Mouse (Mus musculus) liver, adult 2 months (tissue): ENCODE results near the gene Cfd. TPM values are rescaled to one million over a fixed set of nuclear protein-coding genes. Genes with fewer than 3 reads are reported as not detected.
A peak's percentile ranks its signal among the peaks of the same experiment; 100 is the strongest.

Experiments
- DNase-seq: peaks from one replicate; pipeline ENCODE4 v3.0.0-alpha.2; 2011; ENCODE audit warnings: low read depth, low spot score; ENCODE audit errors: extremely low read depth
- H3K27ac ChIP-seq: fragments of 200-500 bp; replicated peaks from 2 replicates; pipeline ENCODE4 v1.5.1; 2012; ENCODE audit warnings: low read depth, mild to moderate bottlenecking, control low read depth, inconsistent platforms, low read length; ENCODE audit not compliant: insufficient read depth
- H3K27me3 ChIP-seq: fragments of 200-500 bp; 2 replicates; pipeline ENCODE4 v1.6.1; 2012; ENCODE audit warnings: mild to moderate bottlenecking, moderate library complexity, low read length, inconsistent platforms; ENCODE audit not compliant: control insufficient read depth, insufficient read depth
- H3K36me3 ChIP-seq: fragments of 200-500 bp; 2 replicates; pipeline ENCODE4 v1.6.1; 2012; ENCODE audit warnings: low read length, inconsistent platforms; ENCODE audit not compliant: control insufficient read depth, insufficient read depth
- H3K4me1 ChIP-seq: fragments of 200-500 bp; 2 replicates; pipeline ENCODE4 v1.6.1; 2011; ENCODE audit warnings: low read length; ENCODE audit not compliant: control insufficient read depth, insufficient read depth
- H3K4me3 ChIP-seq: fragments of 200-500 bp; 2 replicates; pipeline ENCODE4 v1.5.1; 2011; ENCODE audit warnings: low read depth, mild to moderate bottlenecking, control low read depth, low read length, moderate library complexity; ENCODE audit not compliant: insufficient read depth
- H3K79me2 ChIP-seq: fragments of 200-500 bp; 2 replicates; pipeline ENCODE4 v1.6.1; 2012; ENCODE audit warnings: inconsistent platforms, mild to moderate bottlenecking, low read length, moderate library complexity; ENCODE audit not compliant: control insufficient read depth, insufficient read depth
- H3K9ac ChIP-seq: fragments of 200-500 bp; 2 replicates; pipeline ENCODE4 v1.6.1; 2012; ENCODE audit warnings: low read depth, mild to moderate bottlenecking, control low read depth, inconsistent platforms, low read length
- CTCF ChIP-seq: fragments of 200-500 bp; IDR thresholded peaks from 2 replicates; pipeline ENCODE4 v1.5.1; 2011; ENCODE audit warnings: low read depth, low read length, control low read depth
- POLR2A ChIP-seq: fragments of 200-500 bp; IDR thresholded peaks from 2 replicates; pipeline ENCODE4 v1.6.1; 2011; ENCODE audit warnings: low read length, control low read depth; ENCODE audit not compliant: insufficient read depth; ENCODE audit errors: extremely low read depth
- WGBS: fragments of 180-500 bp; shearing (Covaris S2); methylation state at CpG from one replicate; pipeline ENCODE4 v1.1.7; 2018; 5-methylcytosine and 5-hydroxymethylcytosine counted together
- polyA plus RNA-seq: library from polyadenylated mRNA; depleted of rRNA; stranded (reverse); fragments of >200 nt; gene quantifications from 2 replicates; pipeline ENCODE4 v1.2.3, GENCODE M21; 2012
- total RNA-seq: library from RNA; depleted of rRNA; stranded (reverse); fragments of >200 nt; gene quantifications from 2 replicates; pipeline ENCODE4 v1.2.3, GENCODE M21; 2014

Gene Cfd
- total and polyA plus RNA-seq, 2 experiments, result 0.37 to 5.7 TPM

DNA sequence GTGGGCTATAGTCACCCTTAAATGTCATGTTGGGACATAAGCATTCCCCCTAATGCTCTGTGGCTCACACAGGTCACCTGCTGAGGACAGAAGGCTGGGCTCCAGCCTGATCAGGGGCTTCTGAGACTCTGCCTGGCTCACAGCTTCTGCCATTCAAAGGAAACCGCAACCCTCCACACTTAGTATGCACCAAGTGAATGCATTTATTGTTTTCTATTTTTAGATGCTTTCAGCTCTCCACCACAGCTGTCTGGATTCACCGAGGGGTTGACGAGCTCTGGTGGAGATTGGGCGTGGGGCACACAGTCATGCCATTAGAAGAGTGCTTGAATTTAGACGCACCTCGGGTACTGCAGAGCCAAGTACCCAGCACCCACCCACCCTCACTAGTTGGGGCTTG is 17.3 kb upstream of the Cfd start:
- 54% methylated on average over 6 of the region's 6 CpGs for WGBS
- Histone ChIP-seq H3K4me3 (no peak overlapping the region), H3K27me3 (peaks cover 4% of the 10 kb centered on the region; the same call in 1 of the 2 replicates), H3K9ac (no peak overlapping the region), H3K79me2 (no peaks in the 10 kb centered on the region), H3K36me3 (no peaks in the 10 kb centered on the region), H3K27ac (no peak overlapping the region), H3K4me1 (peaks cover 3% of the 10 kb centered on the region)
- no peak for DNase-seq
- TF ChIP-seq CTCF (no peak), POLR2A (no peak)

DNA sequence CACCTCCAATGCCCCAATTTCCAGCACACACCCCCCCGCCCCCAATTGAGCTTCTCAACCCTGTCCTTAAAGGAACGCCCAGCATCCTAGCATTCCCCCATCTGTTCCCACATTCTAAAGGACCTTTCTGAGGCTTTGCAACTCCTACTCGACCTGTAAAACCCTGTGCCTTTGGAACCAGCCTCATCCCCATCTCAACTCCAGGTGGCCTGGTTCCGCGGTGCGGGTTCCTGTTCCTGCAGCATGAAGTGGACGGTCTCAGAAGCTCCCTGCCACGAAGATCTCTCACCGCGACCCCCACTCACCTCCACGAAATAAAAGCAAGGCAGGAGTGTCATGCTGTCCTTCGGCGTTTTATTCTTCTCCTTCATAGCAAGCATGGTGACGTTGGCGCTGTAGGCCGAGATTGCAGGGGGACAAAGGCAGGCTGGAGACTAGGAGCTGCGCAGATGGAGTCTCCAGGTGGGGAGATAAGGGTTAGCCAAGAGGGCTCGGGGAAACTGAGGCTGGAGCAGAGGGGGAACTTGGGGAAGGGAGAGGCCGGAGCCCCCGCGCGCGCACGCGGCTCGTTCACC is 16.9 kb upstream of the Cfd start:
- 7% methylated on average over 26 of the region's 26 CpGs for WGBS
- Histone ChIP-seq H3K9ac (peak overlapping the region; percentile 37; the same call in 1 of the 2 replicates), H3K4me3 (peak overlapping the region; percentile 55; the same call in 1 of the 2 replicates), H3K4me1 (peaks cover 4% of the 10 kb centered on the region), H3K27me3 (peaks cover 4% of the 10 kb centered on the region; the same call in 1 of the 2 replicates), H3K79me2 (no peaks in the 10 kb centered on the region), H3K36me3 (no peaks in the 10 kb centered on the region), H3K27ac (no peak overlapping the region)
- TF ChIP-seq CTCF (no peak), POLR2A (no peak)
- no peak for DNase-seq

DNA sequence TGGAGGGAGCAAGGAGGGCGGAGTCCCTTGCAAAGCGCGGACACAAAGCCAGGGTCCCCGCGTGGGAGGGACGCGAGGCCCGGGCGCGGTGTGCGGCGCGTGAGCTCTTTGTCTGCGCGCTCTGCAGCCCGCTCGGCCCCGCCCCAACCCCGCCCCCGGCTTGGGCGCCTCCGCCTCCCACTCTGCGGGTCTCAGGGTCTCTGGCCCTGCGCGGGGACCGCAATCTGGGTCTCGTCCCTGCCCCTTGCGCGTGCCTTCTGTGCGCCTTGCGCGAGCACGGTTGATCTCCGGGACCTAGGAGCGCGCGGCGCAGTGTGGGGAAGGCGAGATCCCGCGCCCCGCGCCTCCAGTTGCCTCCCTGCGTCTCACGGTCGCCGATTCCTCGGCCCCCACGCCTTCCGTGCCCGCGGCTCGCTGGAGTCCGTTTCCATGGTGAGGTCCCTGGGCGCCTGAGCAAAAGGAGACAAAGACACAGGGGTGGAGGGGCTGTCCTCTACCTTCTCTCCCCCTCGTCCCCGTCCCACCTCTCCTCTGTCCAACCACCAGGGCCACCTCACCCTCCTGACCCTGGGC is 16.3 kb upstream of the Cfd start, which contains the start of the genes Prtn3 and Plppr3:
Gene Prtn3 (plus strand): TSS at position 187 of the 573 bp plus-strand sequence.
Gene Plppr3 (minus strand): TSS at position 345 of the 573 bp plus-strand sequence.
- Histone ChIP-seq H3K9ac (peak within 1 kb of the TSS; percentile 38; the same call in 1 of the 2 replicates), H3K4me1 (peaks cover 4% of the 10 kb centered on the region), H3K4me3 (peak within 1 kb of the TSS; percentile 55; the same call in 1 of the 2 replicates), H3K36me3 (no peaks in the 10 kb centered on the region), H3K27me3 (peaks cover 4% of the 10 kb centered on the region; the same call in 1 of the 2 replicates), H3K79me2 (no peaks in the 10 kb centered on the region), H3K27ac (no peak within 1 kb of the TSS)
- TF ChIP-seq CTCF (no peak), POLR2A (no peak)
- no peak for DNase-seq
- 4% methylated on average over 52 of the region's 57 CpGs for WGBS

DNA sequence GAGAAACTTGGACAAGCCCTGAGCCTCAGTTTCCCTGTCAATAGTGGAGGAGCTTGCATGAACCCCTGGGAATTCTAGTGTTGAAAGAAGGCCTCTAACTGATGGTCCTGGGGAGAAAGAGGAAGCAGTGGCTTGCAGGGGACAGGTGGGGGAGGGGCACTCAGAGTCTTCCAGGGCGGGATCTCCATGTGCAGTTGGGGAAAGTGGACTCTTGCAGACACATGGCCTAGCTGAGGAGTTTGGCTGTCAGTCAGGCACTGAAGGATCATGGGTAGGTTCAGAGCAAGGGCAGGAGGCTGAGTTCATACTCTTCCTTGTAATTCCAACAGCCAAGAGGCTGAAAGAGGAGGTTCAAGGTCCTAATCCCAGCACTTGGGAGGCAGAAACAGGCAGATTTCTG is 13.5 kb upstream of the Cfd start:
- Histone ChIP-seq H3K27me3 (peaks cover 4% of the 10 kb centered on the region; the same call in 1 of the 2 replicates), H3K9ac (no peak overlapping the region), H3K4me1 (peaks cover 6% of the 10 kb centered on the region), H3K36me3 (no peaks in the 10 kb centered on the region), H3K79me2 (no peaks in the 10 kb centered on the region), H3K4me3 (no peak overlapping the region), H3K27ac (no peak overlapping the region)
- TF ChIP-seq POLR2A (no peak), CTCF (no peak)
- 58% methylated on average over 1 of the region's 1 CpGs for WGBS
- peak; percentile 52 for DNase-seq

DNA sequence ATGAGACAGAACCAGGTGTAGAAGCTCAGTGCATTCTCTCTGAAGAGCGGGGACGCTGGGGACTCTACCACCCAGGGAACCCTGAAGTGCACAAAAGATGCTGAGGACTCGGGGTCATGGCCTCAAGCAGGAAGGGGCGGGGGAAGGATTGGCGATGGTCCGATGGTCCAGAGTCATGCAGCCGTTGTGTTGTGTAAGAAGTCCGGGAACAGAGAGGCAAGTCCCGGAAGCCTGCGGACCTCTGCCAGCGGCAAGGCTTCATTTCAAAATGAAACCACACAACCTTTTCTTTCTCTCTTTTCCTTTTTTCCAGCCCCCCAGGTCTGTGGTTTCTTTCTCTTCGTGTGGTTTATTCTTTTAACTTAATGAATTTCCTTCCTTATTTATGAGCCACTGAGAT is 12.9 kb upstream of the Cfd start:
- Histone ChIP-seq H3K36me3 (no peaks in the 10 kb centered on the region), H3K4me1 (peaks cover 6% of the 10 kb centered on the region)
- DNase-seq, result peak; percentile 62

DNA sequence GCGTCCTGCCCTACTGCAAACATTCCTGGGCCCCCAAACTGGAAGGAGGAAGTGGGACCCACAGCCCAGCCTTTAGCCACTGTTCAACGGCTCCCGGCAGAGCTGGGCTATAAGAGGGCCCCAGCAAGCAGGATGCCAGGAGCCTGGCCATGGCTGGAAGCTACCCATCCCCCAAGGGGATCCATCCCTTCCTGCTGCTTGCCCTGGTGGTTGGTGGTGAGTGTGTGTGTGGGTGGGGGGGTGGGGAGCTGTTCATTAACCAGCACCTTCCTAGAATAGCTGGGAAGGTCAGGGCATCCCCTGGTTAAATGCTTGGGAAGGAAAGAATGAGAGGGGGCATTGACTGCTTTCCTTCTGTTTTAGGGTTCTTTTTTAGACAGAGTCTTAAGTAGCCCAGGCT is 11.1 kb upstream of the Cfd start:
- Histone ChIP-seq H3K27me3 (peaks cover 2% of the 10 kb centered on the region; the same call in 1 of the 2 replicates), H3K79me2 (no peaks in the 10 kb centered on the region), H3K4me3 (no peak overlapping the region), H3K4me1 (peaks cover 11% of the 10 kb centered on the region), H3K27ac (no peak overlapping the region), H3K9ac (no peak overlapping the region), H3K36me3 (no peaks in the 10 kb centered on the region)
- WGBS, result 41% methylated on average over 3 of the region's 3 CpGs
- TF ChIP-seq CTCF, result no peak
- no peak for TF ChIP-seq POLR2A
- no peak for DNase-seq

More for the DNA sequence above, 12.9 kb upstream of the Cfd start:
- TF ChIP-seq POLR2A (no peak), CTCF (no peak)
- no peak overlapping the region for H3K4me3 ChIP-seq
- H3K9ac ChIP-seq, result no peak overlapping the region
- H3K79me2 ChIP-seq, result no peaks in the 10 kb centered on the region
- peak overlapping the region; percentile 49 for H3K27ac ChIP-seq
- peaks cover 4% of the 10 kb centered on the region; the same call in 1 of the 2 replicates for H3K27me3 ChIP-seq
- 15% methylated on average over 12 of the region's 12 CpGs for WGBS
